Mouse (Mus musculus): Measurements from ENCODE around the gene Fpr3.
"Not testable (repeated sequence)": the region's sequence is repeated elsewhere in the genome, so short reads cannot be mapped to it uniquely, and the experiment has no call there.

Fpr3 gene

GRCm38 (mm10) chr17:17887774-17888248, at the start of gene Fpr3, which contains the start of gene Fpr2:
TSS of gene Fpr3 (plus strand) at chr17:17887852.
TSS of gene Fpr2 (plus strand) at chr17:17887824.
- DNase-seq: no peak

- peak; percentile 94 for DNase-seq
These were observed 49.5 kb upstream of the Fpr3 start for GRCm38 (mm10) chr17:17837919-17838701.

GRCm38 (mm10) chr17:17839276-17839675, 48.4 kb upstream of the Fpr3 start:
- no peak for DNase-seq

- no peak for DNase-seq
These were observed 46.9 kb upstream of the Fpr3 start for GRCm38 (mm10) chr17:17840796-17841195.

GRCm38 (mm10) chr17:17843534-17844261, 44.0 kb upstream of the Fpr3 start:
- DNase-seq: no peak

- not testable (repeated sequence) for DNase-seq
These were observed 43.0 kb upstream of the Fpr3 start for GRCm38 (mm10) chr17:17844606-17845005.

- peak; percentile 32 for DNase-seq
These were observed 42.2 kb upstream of the Fpr3 start for GRCm38 (mm10) chr17:17845187-17846027.

- DNase-seq: no peak
These were observed 38.7 kb upstream of the Fpr3 start for GRCm38 (mm10) chr17:17848988-17849387.

- no peak for DNase-seq
These were observed 37.5 kb upstream of the Fpr3 start for GRCm38 (mm10) chr17:17849906-17850712.

GRCm38 (mm10) chr17:17855064-17855838, 32.4 kb upstream of the Fpr3 start, which contains the start of gene Has1:
TSS of gene Has1 (minus strand) at chr17:17855205.
- peak; percentile 20 for DNase-seq

GRCm38 (mm10) chr17:17856612-17857011, 31.0 kb upstream of the Fpr3 start:
- DNase-seq: no peak

- no peak for DNase-seq
These were observed 30.2 kb upstream of the Fpr3 start for GRCm38 (mm10) chr17:17857446-17857845.

GRCm38 (mm10) chr17:17860110-17860509, 27.5 kb upstream of the Fpr3 start:
- no peak for DNase-seq

GRCm38 (mm10) chr17:17862360-17862759, 25.3 kb upstream of the Fpr3 start:
- no peak for DNase-seq

- DNase-seq: no peak
These were observed 22.5 kb upstream of the Fpr3 start for GRCm38 (mm10) chr17:17865168-17865567.

GRCm38 (mm10) chr17:17866801-17867469, 20.7 kb upstream of the Fpr3 start:
- no peak for DNase-seq

GRCm38 (mm10) chr17:17870892-17871550, 16.6 kb upstream of the Fpr3 start:
- DNase-seq: no peak

- DNase-seq: no peak
These were observed 16.0 kb upstream of the Fpr3 start for GRCm38 (mm10) chr17:17871697-17872096.

- DNase-seq: no peak
These were observed 8.3 kb upstream of the Fpr3 start for GRCm38 (mm10) chr17:17879347-17879746.

- DNase-seq: no peak
These were observed 5.0 kb upstream of the Fpr3 start for GRCm38 (mm10) chr17:17882672-17883071.
